Mouse (Mus musculus) cerebellum, adult 9-11 months (tissue): ENCODE measurements around the gene Kbtbd4.

Source experiments
- DNase-seq: peaks from one replicate; pipeline ENCODE4 v3.0.0; 2022

The Kbtbd4 gene

GRCm38 (mm10) chr2:90960012-90960411, 55.5 kb downstream of the Kbtbd4 start:
- no peak for DNase-seq
